Mouse (Mus musculus): ENCODE data around the gene Pnkd.

The Pnkd gene

DNA sequence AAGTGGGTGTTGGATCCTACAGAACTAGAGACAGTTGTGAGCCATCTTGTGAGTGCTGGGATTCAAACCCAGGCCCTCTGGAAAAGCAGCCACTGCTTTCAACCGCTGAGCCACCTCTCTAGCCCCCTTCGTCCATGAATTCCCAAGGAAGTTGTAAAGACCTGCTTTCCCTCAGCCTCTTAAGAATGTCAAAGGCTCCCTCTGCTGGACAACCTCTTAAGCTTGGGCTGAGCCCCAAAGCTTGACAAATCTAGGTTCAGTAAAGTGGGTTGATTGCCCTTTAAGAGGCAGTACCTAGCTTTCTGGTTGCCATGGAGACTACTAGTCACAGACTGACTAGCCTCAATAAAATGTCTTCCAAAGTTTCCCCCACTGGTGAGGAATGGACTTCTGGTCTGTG lies 77.1 kb downstream of the Pnkd start, which contains the start of gene Catip:
Gene Catip, plus strand, starts transcription at position 297 of the 400 bp plus-strand sequence.
- DNase-seq (ENCODE audit: low spot score): peak; percentile 80

GRCm38 (mm10) chr1:74362325-74363229 lies 77.8 kb downstream of the Pnkd start:
- DNase-seq (ENCODE audit: low spot score): no peak

- no peak for DNase-seq (ENCODE audit: low spot score)
Observed at GRCm38 (mm10) chr1:74363437-74363836, 78.7 kb downstream of the Pnkd start.

GRCm38 (mm10) chr1:74364270-74364669 lies 79.5 kb downstream of the Pnkd start:
- DNase-seq (ENCODE audit: low spot score): no peak

GRCm38 (mm10) chr1:74367886-74368645 lies 83.3 kb downstream of the Pnkd start:
- no peak for DNase-seq (ENCODE audit: low spot score)

GRCm38 (mm10) chr1:74370040-74370439 lies 85.3 kb downstream of the Pnkd start:
- no peak for DNase-seq (ENCODE audit: low spot score)

DNA sequence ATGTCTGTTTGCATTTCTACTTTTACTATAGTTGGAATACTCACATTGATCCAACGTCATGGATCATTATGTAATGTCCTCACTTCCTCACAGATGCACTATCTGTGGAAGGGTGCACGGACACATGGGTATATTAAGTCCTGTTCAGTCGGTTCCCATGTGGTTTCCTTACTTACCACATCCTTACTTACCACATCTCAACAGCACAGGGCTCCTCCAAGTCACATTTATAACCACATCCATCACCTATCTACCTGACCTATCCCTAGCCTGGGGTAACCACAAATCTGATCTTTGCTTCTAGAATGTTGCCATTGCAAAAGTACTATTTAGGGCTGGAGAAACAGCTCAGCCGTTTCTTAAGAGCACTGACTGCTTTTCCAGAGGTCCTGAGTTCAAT lies 88.6 kb downstream of the Pnkd start:
- no peak for DNase-seq (ENCODE audit: low spot score)

DNA sequence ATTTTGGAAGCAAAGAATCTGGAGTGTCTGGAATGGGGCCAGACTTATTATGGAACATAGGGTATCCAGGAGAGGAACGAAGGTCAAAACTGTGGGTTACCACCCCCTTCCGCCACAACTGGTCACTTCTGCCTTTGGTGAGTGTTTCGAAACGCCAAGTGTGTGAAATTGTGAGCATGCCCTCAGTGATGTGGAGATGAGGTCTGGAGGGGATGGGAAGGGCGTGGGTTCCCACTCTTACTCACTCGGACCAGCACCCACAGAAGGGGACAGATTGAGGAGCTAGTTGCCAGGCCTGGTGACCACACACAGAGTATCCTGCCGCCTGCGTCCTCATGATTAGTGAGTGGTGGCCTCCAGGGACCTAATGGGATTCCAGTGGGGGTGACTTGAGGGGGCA lies 90.2 kb downstream of the Pnkd start, which contains the start of gene Slc11a1:
Gene Slc11a1, plus strand, starts transcription at position 216 of the 400 bp plus-strand sequence.
- no peak for DNase-seq (ENCODE audit: low spot score)

DNA sequence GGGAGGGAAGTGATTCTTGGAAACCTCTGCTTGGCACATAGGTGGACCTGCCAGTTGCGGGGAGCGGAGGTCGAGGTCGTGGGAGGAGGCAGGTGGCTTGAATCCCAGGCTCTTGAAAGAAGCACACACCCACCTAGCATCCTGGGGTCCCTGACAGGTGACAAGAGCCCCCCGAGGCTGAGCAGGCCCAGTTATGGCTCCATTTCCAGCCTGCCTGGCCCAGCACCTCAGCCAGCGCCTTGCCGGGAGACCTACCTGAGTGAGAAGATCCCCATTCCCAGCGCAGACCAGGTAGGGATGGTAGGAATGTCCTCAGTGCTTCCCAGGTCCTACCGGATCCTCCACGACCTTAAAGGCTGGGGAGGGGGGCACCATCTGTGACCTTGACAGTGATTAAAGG lies 90.8 kb downstream of the Pnkd start:
- DNase-seq (ENCODE audit: low spot score): no peak

GRCm38 (mm10) chr1:74376396-74376795 lies 91.7 kb downstream of the Pnkd start:
- DNase-seq (ENCODE audit: low spot score): no peak

DNA sequence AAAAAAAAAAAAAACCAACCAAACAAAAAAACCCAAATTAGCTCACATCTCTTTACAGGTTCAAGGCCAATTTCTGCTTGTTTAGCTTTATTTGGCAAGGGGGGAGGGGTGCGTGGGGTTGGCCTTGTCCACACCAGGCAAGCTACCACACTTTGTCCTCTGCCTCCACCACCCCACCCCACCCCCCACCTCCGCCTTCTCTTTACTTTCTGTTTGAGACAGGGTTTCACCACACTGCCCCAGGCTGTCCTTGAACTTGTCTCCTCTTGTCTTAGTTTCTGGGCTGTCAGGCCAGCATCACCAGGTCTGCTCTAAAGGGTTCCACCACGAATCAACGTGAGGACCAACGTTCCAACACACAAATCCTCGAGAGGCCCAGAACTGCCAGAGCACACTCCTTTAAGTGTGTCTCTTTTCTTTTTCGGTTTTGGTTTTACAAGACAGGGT lies 94.4 kb downstream of the Pnkd start:
- no peak for DNase-seq (ENCODE audit: low spot score)

DNA sequence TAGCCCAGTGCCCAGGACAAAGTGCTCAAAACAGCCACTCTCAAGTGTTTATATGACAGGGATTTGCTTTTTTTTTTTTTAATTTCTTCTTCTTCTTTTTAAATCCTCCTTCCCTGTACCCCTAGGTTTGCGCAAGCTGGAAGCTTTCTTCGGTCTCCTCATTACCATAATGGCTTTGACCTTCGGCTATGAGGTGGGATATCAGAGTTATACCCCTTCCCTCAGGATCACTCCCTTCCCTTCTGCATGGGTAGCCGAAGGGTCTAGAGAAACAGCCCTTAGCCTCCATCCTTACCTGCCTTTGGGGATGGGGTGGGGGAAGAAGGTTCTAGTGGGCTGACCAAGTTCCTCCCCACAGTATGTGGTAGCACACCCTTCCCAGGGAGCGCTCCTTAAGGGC lies 95.8 kb downstream of the Pnkd start:
- no peak for DNase-seq (ENCODE audit: low spot score)

- DNase-seq (ENCODE audit: low spot score): no peak
Observed at GRCm38 (mm10) chr1:74381588-74382021, 96.9 kb downstream of the Pnkd start.

DNA sequence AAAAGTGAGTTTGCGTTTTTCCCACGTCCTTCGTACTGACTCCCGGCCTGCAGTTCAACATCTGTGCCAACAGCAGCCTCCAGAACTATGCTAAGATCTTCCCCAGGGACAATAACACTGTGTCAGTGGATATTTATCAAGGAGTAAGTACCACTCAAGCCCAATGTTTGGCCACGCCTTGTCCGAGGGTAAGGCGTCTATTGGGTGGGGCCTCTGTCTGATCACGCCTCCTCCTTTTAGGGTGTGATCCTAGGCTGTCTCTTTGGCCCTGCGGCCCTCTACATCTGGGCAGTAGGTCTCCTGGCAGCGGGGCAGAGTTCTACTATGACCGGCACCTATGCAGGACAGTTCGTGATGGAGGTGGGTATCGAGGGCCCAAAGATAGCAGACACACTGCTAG lies 98.7 kb downstream of the Pnkd start:
- DNase-seq (ENCODE audit: low spot score): no peak

DNA sequence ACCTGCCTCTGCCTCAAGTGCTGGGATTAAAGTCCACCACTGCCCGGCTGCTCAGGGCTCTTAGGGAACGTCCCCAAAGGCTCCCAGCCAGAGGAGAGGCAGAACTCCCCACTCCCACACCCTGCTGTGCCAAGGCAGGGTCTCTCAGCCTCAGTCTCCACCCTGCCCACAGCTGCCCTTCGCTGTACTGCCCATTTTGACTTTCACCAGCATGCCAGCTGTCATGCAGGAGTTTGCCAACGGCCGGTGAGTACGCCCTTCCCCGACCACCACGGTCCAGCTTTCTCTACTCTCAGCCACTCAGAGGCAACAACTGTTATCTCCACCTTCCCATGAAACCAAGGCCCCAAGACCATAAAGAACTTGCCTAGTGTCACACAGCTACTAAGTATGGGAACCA lies 99.8 kb downstream of the Pnkd start:
- no peak for DNase-seq (ENCODE audit: low spot score)

DNA sequence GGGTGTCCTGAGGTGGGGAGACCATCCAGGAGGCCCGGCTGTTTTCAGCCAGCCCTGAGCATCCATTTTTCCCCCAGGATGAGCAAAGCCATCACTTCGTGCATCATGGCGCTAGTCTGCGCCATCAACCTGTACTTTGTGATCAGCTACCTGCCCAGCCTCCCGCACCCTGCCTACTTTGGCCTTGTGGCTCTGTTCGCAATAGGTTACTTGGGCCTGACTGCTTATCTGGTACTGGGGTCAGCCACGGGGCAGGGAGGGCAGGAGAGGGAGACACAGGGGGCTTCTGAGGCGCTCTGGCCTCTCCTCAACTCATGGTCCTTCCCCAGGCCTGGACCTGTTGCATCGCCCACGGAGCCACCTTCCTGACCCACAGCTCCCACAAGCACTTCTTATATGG lies 100.3 kb downstream of the Pnkd start:
- DNase-seq (ENCODE audit: low spot score): no peak

- no peak for DNase-seq (ENCODE audit: low spot score)
Observed at GRCm38 (mm10) chr1:74385531-74385930, 100.8 kb downstream of the Pnkd start.

GRCm38 (mm10) chr1:74386363-74386713 lies 101.6 kb downstream of the Pnkd start:
- DNase-seq (ENCODE audit: low spot score): no peak

- peak; percentile 90 for DNase-seq (ENCODE audit: low spot score)
Observed at GRCm38 (mm10) chr1:74386714-74387385, 102.1 kb downstream of the Pnkd start.

DNA sequence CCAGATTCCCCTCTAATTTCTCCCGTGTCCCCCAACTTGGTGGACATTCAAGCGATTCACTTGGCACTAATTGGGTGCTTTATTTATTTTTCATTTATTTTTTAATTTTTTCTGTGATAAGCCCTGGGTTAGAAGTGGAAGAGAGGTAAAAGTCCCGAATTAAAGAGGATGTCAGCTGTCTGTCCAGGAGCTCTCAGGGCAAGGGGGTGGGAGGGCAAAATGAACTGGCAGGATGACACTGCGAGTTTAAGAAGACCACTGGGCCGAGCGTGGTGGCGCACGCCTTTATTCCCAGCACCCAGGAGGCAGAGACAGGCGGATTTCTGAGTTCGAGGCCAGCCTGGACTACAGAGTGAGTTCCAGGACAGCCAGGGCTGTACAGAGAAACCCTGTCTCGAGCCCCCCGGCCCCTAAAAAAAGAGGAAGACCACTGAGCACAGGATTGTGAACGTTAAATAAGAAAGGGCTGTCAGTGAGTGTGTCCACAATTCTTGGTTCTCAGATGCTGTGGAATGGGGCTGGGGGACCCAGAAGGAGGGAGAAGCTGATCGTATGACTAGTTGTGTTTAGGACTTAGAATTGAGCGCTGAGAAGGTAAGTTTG lies 102.8 kb downstream of the Pnkd start:
- no peak for DNase-seq (ENCODE audit: low spot score)

- no peak for DNase-seq (ENCODE audit: low spot score)
Observed at GRCm38 (mm10) chr1:74388398-74388920, 103.7 kb downstream of the Pnkd start.

DNA sequence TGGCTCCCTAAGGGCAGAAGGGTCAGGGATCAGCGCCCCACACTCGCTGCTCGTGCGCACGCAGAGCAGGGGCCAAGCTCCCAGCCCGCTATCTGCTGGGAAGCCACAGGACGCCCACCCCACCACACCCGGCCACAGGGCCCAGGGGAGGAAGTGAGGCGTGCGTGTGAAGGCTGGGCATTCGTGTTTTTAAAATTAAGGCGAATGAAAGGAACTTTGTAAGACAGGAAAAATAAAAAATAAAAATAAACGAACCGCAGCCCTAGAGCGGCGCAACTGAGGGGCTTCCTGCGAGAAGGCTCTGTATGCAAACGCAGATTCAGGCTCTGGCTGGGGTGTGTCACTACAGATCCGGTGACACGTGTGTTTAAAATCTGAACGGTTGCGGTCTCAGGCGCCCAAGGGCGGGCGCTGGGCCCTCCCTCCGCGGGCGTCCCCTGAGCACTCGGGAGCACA lies 105.1 kb downstream of the Pnkd start:
- DNase-seq (ENCODE audit: low spot score): no peak

All from left cerebral cortex, adult 11 months (tissue).